Mouse (Mus musculus): ENCODE results near the gene Cdc14b.
A peak's percentile ranks its signal among the peaks of the same experiment; 100 is the strongest.
"Not testable (repeated sequence)": the region's sequence is repeated elsewhere in the genome, so short reads cannot be mapped to it uniquely, and the experiment has no call there.

The Cdc14b gene

GRCm38 (mm10) chr13:64273352-64273751, 1.7 kb downstream of the Cdc14b start:
- DNase-seq, result no peak

GRCm38 (mm10) chr13:64268384-64268783, 6.7 kb downstream of the Cdc14b start:
- DNase-seq, result no peak

- no peak for DNase-seq
Measured at GRCm38 (mm10) chr13:64267151-64267550, 7.9 kb downstream of the Cdc14b start.

- DNase-seq, result no peak
Measured at GRCm38 (mm10) chr13:64264586-64264985, 10.5 kb downstream of the Cdc14b start.

GRCm38 (mm10) chr13:64259903-64260302, 15.2 kb downstream of the Cdc14b start:
- DNase-seq, result no peak

GRCm38 (mm10) chr13:64258516-64258821, 16.6 kb downstream of the Cdc14b start:
- DNase-seq, result no peak

GRCm38 (mm10) chr13:64257814-64258515, 17.1 kb downstream of the Cdc14b start:
- DNase-seq, result no peak

GRCm38 (mm10) chr13:64257010-64257813, 17.9 kb downstream of the Cdc14b start:
- no peak for DNase-seq

- not testable (repeated sequence) for DNase-seq
Measured at GRCm38 (mm10) chr13:64254185-64254584, 20.9 kb downstream of the Cdc14b start.

GRCm38 (mm10) chr13:64253697-64254096, 21.4 kb downstream of the Cdc14b start:
- DNase-seq, result no peak

GRCm38 (mm10) chr13:64252147-64252546, 22.9 kb downstream of the Cdc14b start:
- peak in 1 of 2 experiments; percentile 11 for DNase-seq

- peak in 1 of 2 experiments; percentile 36 for DNase-seq
Measured at GRCm38 (mm10) chr13:64250363-64250762, 24.7 kb downstream of the Cdc14b start.

GRCm38 (mm10) chr13:64248775-64249524, 26.1 kb downstream of the Cdc14b start:
- DNase-seq, result peak; percentile 78 to 94

- peak; percentile 58 to 63 for DNase-seq
Measured at GRCm38 (mm10) chr13:64248161-64248774, 26.8 kb downstream of the Cdc14b start.

- DNase-seq, result no peak
Measured at GRCm38 (mm10) chr13:64246106-64246505, 29.0 kb downstream of the Cdc14b start.

- DNase-seq, result no peak
Measured at GRCm38 (mm10) chr13:64244685-64245261, 30.3 kb downstream of the Cdc14b start.

GRCm38 (mm10) chr13:64242721-64243120, 32.4 kb downstream of the Cdc14b start:
- no peak for DNase-seq

GRCm38 (mm10) chr13:64240626-64241025, 34.5 kb downstream of the Cdc14b start:
- no peak for DNase-seq

- DNase-seq, result no peak
Measured at GRCm38 (mm10) chr13:64237681-64238157, 37.4 kb downstream of the Cdc14b start.

- no peak for DNase-seq
Measured at GRCm38 (mm10) chr13:64237000-64237680, 38.0 kb downstream of the Cdc14b start.

- no peak for DNase-seq
Measured at GRCm38 (mm10) chr13:64235777-64236176, 39.3 kb downstream of the Cdc14b start.
